Mouse (Mus musculus): ENCODE measurements around the gene Lrp8. TPM values are rescaled to one million over a fixed set of nuclear protein-coding genes. Genes with fewer than 3 reads are reported as not detected.

Lrp8 gene
- total RNA-seq, 1 experiment = 8.3 TPM

DNA sequence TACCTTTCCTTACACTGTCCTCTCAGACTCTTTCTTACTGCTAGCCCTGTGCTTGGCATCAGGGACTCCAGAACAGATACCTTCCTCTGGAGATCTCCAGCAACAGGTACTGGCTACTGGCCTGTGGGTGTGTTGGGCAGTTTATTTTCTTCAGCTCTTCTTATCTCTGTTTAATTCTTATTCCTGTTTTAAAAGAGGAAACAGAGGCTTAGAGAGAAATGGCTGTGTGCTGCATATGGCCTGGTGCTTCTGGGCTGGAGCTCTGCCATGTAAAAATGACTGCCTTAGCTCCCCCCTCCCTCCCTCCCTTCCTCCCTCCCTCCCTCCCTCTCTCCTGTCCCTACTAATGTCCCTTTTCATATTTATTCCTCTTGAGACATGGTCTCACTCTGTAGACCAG lies 6.6 kb downstream of the Lrp8 start:
- Histone ChIP-seq H3K4me3 (ENCODE audit: insufficient read depth in 1 of 2, low read depth in 1 of 2, low read length in 2 of 2, poor library complexity in 1 of 2, severe bottlenecking in 1 of 2) (no peak overlapping the region), H3K36me3 (ENCODE audit: control insufficient read depth, insufficient read depth, low read length, poor library complexity, severe bottlenecking) (no peaks in the 10 kb centered on the region; the same call in 1 of the 2 replicates), H3K4me1 (ENCODE audit: control insufficient read depth in 2 of 2, insufficient read depth in 2 of 2, low read length in 2 of 2, poor library complexity in 1 of 2) (peaks cover 0 to 19% of the 10 kb centered on the region in 2 experiments; a peak in 1 of 4 replicates), H3K9ac (ENCODE audit: insufficient read depth, low read depth, low read length, poor library complexity, severe bottlenecking) (no peak overlapping the region), H3K9me3 (ENCODE audit: control insufficient read depth, insufficient read depth, low read depth, low read length) (no peaks in the 10 kb centered on the region), H3K27ac (ENCODE audit: insufficient read depth, low read depth, low read length, poor library complexity, severe bottlenecking) (no peak overlapping the region)
- in situ Hi-C loops (cut with MboI; ENCODE audit: low sequenced_read_pairs in 2 of 2, unreplicated experiment in 2 of 2) = no loop called here
- no peak for DNase-seq (ENCODE audit: low read depth, low spot score)
- TF ChIP-seq ZC3H11A (IDR thresholded peaks at IDR 0.05; ENCODE audit: borderline replicate concordance, low read depth, low read length) (no peak), HCFC1 (IDR thresholded peaks at IDR 0.05; ENCODE audit: borderline replicate concordance, insufficient read depth, low read length) (no peak), MAFK (IDR thresholded peaks at IDR 0.05; ENCODE audit: insufficient read depth, low read depth, low read length) (no peak), CHD2 (IDR thresholded peaks at IDR 0.05; ENCODE audit: low read depth, low read length) (no peak), ZNF384 (IDR thresholded peaks at IDR 0.05; ENCODE audit: low read depth, low read length) (no peak)

- no peak overlapping the region for H3K27ac ChIP-seq (ENCODE audit: insufficient read depth, low read depth, low read length, poor library complexity, severe bottlenecking)
- H3K4me1 ChIP-seq (ENCODE audit: control insufficient read depth in 2 of 2, insufficient read depth in 2 of 2, low read length in 2 of 2, poor library complexity in 1 of 2) = peaks cover 0 to 9% of the 10 kb centered on the region in 2 experiments; a peak in 1 of 4 replicates
- H3K36me3 ChIP-seq (ENCODE audit: control insufficient read depth, insufficient read depth, low read length, poor library complexity, severe bottlenecking) = no peaks in the 10 kb centered on the region; the same call in 1 of the 2 replicates
- H3K9ac ChIP-seq (ENCODE audit: insufficient read depth, low read depth, low read length, poor library complexity, severe bottlenecking) = no peak overlapping the region
- in situ Hi-C loops (cut with MboI; ENCODE audit: low sequenced_read_pairs in 2 of 2, unreplicated experiment in 2 of 2) = no loop called here
- H3K4me3 ChIP-seq (ENCODE audit: insufficient read depth in 1 of 2, low read depth in 1 of 2, low read length in 2 of 2, poor library complexity in 1 of 2, severe bottlenecking in 1 of 2) = no peak overlapping the region
- TF ChIP-seq ZNF384 (IDR thresholded peaks at IDR 0.05; ENCODE audit: low read depth, low read length) (no peak), HCFC1 (IDR thresholded peaks at IDR 0.05; ENCODE audit: borderline replicate concordance, insufficient read depth, low read length) (no peak), ZC3H11A (IDR thresholded peaks at IDR 0.05; ENCODE audit: borderline replicate concordance, low read depth, low read length) (no peak), CHD2 (IDR thresholded peaks at IDR 0.05; ENCODE audit: low read depth, low read length) (no peak), MAFK (IDR thresholded peaks at IDR 0.05; ENCODE audit: insufficient read depth, low read depth, low read length) (no peak)
- DNase-seq (ENCODE audit: low read depth, low spot score) = no peak
- H3K9me3 ChIP-seq (ENCODE audit: control insufficient read depth, insufficient read depth, low read depth, low read length) = no peaks in the 10 kb centered on the region
These were observed 8.9 kb downstream of the Lrp8 start for GRCm38 (mm10) chr4:107811006-107811405.

- in situ Hi-C loops (cut with MboI; ENCODE audit: low sequenced_read_pairs in 2 of 2, unreplicated experiment in 2 of 2) = no loop called here
- Histone ChIP-seq H3K9ac (ENCODE audit: insufficient read depth, low read depth, low read length, poor library complexity, severe bottlenecking) (no peak overlapping the region), H3K4me1 (ENCODE audit: control insufficient read depth in 2 of 2, insufficient read depth in 2 of 2, low read length in 2 of 2, poor library complexity in 1 of 2) (peaks cover 0 to 9% of the 10 kb centered on the region in 2 experiments; a peak in 1 of 4 replicates), H3K27ac (ENCODE audit: insufficient read depth, low read depth, low read length, poor library complexity, severe bottlenecking) (no peak overlapping the region), H3K36me3 (ENCODE audit: control insufficient read depth, insufficient read depth, low read length, poor library complexity, severe bottlenecking) (no peaks in the 10 kb centered on the region; the same call in 1 of the 2 replicates), H3K4me3 (ENCODE audit: insufficient read depth in 1 of 2, low read depth in 1 of 2, low read length in 2 of 2, poor library complexity in 1 of 2, severe bottlenecking in 1 of 2) (no peak overlapping the region), H3K9me3 (ENCODE audit: control insufficient read depth, insufficient read depth, low read depth, low read length) (no peaks in the 10 kb centered on the region)
- no peak for TF ChIP-seq HCFC1 (IDR thresholded peaks at IDR 0.05; ENCODE audit: borderline replicate concordance, insufficient read depth, low read length)
- no peak for TF ChIP-seq CHD2 (IDR thresholded peaks at IDR 0.05; ENCODE audit: low read depth, low read length)
- no peak for DNase-seq (ENCODE audit: low read depth, low spot score)
These were observed 9.8 kb downstream of the Lrp8 start for GRCm38 (mm10) chr4:107811716-107812330.

DNA sequence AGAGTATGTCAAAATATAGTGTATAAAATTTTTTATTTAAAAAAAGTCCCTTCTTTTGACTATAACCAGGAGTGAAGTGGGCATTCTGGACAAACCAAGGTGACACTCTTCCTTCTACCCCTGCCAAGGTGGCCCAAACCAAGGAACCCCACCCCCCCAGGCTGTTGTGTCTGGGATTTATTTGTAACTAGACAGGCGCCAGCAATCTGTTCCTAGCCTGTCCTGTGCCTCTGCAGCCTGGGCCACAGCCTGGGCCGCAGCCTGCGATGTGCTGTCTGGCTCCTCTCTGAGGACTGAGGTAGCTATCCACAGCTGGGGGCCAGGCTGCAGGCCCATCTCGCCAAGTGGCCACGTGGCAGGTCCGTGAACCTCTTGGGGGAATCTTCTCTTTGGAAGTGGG lies 10.3 kb downstream of the Lrp8 start:
- in situ Hi-C loops (cut with MboI; ENCODE audit: low sequenced_read_pairs in 2 of 2, unreplicated experiment in 2 of 2) = no loop called here
- H3K9ac ChIP-seq (ENCODE audit: insufficient read depth, low read depth, low read length, poor library complexity, severe bottlenecking) = no peak overlapping the region
- DNase-seq (ENCODE audit: low read depth, low spot score) = no peak
- H3K27ac ChIP-seq (ENCODE audit: insufficient read depth, low read depth, low read length, poor library complexity, severe bottlenecking) = no peak overlapping the region
- H3K4me1 ChIP-seq (ENCODE audit: control insufficient read depth in 2 of 2, insufficient read depth in 2 of 2, low read length in 2 of 2, poor library complexity in 1 of 2) = peaks cover 0 to 7% of the 10 kb centered on the region in 2 experiments; a peak in 1 of 4 replicates
- H3K4me3 ChIP-seq (ENCODE audit: insufficient read depth in 1 of 2, low read depth in 1 of 2, low read length in 2 of 2, poor library complexity in 1 of 2, severe bottlenecking in 1 of 2) = no peak overlapping the region
- no peak for TF ChIP-seq CHD2 (IDR thresholded peaks at IDR 0.05; ENCODE audit: low read depth, low read length)
- TF ChIP-seq MAFK (IDR thresholded peaks at IDR 0.05; ENCODE audit: insufficient read depth, low read depth, low read length) = no peak
- TF ChIP-seq ZC3H11A (IDR thresholded peaks at IDR 0.05; ENCODE audit: borderline replicate concordance, low read depth, low read length) = no peak
- TF ChIP-seq HCFC1 (IDR thresholded peaks at IDR 0.05; ENCODE audit: borderline replicate concordance, insufficient read depth, low read length) = no peak
- TF ChIP-seq ZNF384 (IDR thresholded peaks at IDR 0.05; ENCODE audit: low read depth, low read length) = no peak
- H3K36me3 ChIP-seq (ENCODE audit: control insufficient read depth, insufficient read depth, low read length, poor library complexity, severe bottlenecking) = no peaks in the 10 kb centered on the region; the same call in 1 of the 2 replicates
- no peaks in the 10 kb centered on the region for H3K9me3 ChIP-seq (ENCODE audit: control insufficient read depth, insufficient read depth, low read depth, low read length)
